Mouse (Mus musculus) bone marrow macrophage, adult 2 months (primary cell): ENCODE data around the gene Mtif3. TPM values are rescaled to one million over a fixed set of nuclear protein-coding genes. Genes with fewer than 3 reads are reported as not detected.

Source experiments
- H3K27ac ChIP-seq: 2 replicates; pipeline ENCODE4 v1.5.1; 2012; ENCODE audit warnings: low read depth, low read length; ENCODE audit not compliant: insufficient read depth
- H3K4me1 ChIP-seq: 2 replicates; pipeline ENCODE4 v1.6.1; 2012; ENCODE audit warnings: low read length; ENCODE audit not compliant: control insufficient read depth, insufficient read depth
- H3K4me3 ChIP-seq: 2 replicates; pipeline ENCODE4 v1.5.1; 2012; ENCODE audit warnings: mild to moderate bottlenecking, low read length, moderate library complexity; ENCODE audit not compliant: insufficient read depth
- CTCF ChIP-seq: IDR thresholded peaks from 2 replicates; pipeline ENCODE4 v1.5.1; 2012; ENCODE audit warnings: low read depth, mild to moderate bottlenecking, low read length, moderate library complexity
- POLR2A ChIP-seq: IDR thresholded peaks from 2 replicates; pipeline ENCODE4 v1.6.1; 2012; ENCODE audit warnings: mild to moderate bottlenecking, low read depth, low read length, borderline replicate concordance
- polyA plus RNA-seq: library from polyadenylated mRNA; stranded (reverse); fragments of >200 nt; gene quantifications from 2 replicates; pipeline ENCODE4 v1.2.4, GENCODE M21; 2012; ENCODE audit not compliant: missing spikeins, insufficient read depth, insufficient read length

Gene Mtif3
- polyA plus RNA-seq, 1 experiment: 15.5 TPM

GRCm38 (mm10) chr5:146916806-146917205 lies 46.8 kb downstream of the Mtif3 start:
- Histone ChIP-seq H3K27ac (no peak overlapping the region), H3K4me3 (no peak overlapping the region), H3K4me1 (peaks cover 7% of the 10 kb centered on the region; the same call in 1 of the 2 replicates)
- TF ChIP-seq CTCF: no peak
- no peak for TF ChIP-seq POLR2A

GRCm38 (mm10) chr5:146916273-146916672 lies 47.3 kb downstream of the Mtif3 start:
- Histone ChIP-seq H3K27ac (no peak overlapping the region), H3K4me3 (no peak overlapping the region), H3K4me1 (peaks cover 7% of the 10 kb centered on the region; the same call in 1 of the 2 replicates)
- peak; percentile 11; the same call in 1 of the 2 replicates for TF ChIP-seq CTCF
- no peak for TF ChIP-seq POLR2A

- Histone ChIP-seq H3K4me3 (no peak overlapping the region), H3K27ac (no peak overlapping the region), H3K4me1 (no peaks in the 10 kb centered on the region)
- TF ChIP-seq CTCF (peak; percentile 79), POLR2A (no peak)
These were observed 49.4 kb downstream of the Mtif3 start for GRCm38 (mm10) chr5:146914088-146914766.

GRCm38 (mm10) chr5:146913355-146913754 lies 50.2 kb downstream of the Mtif3 start:
- TF ChIP-seq CTCF: no peak
- TF ChIP-seq POLR2A: no peak
- Histone ChIP-seq H3K4me1 (no peaks in the 10 kb centered on the region), H3K27ac (no peak overlapping the region), H3K4me3 (no peak overlapping the region)

- TF ChIP-seq POLR2A (no peak), CTCF (no peak)
- H3K4me3 ChIP-seq: no peak overlapping the region
- H3K27ac ChIP-seq: no peak overlapping the region
These were observed 51.4 kb downstream of the Mtif3 start for GRCm38 (mm10) chr5:146912206-146912605.

GRCm38 (mm10) chr5:146908629-146909028 lies 55.0 kb downstream of the Mtif3 start:
- TF ChIP-seq CTCF (no peak), POLR2A (no peak)
- Histone ChIP-seq H3K4me3 (no peak overlapping the region), H3K27ac (no peak overlapping the region), H3K4me1 (no peaks in the 10 kb centered on the region)

More at GRCm38 (mm10) chr5:146912206-146912605, 51.4 kb downstream of the Mtif3 start:
- no peaks in the 10 kb centered on the region for H3K4me1 ChIP-seq

GRCm38 (mm10) chr5:146907533-146907932 lies 56.1 kb downstream of the Mtif3 start:
- Histone ChIP-seq H3K27ac (no peak overlapping the region), H3K4me1 (no peaks in the 10 kb centered on the region), H3K4me3 (no peak overlapping the region)
- TF ChIP-seq POLR2A: no peak
- no peak for TF ChIP-seq CTCF

- Histone ChIP-seq H3K27ac (no peak overlapping the region), H3K4me1 (no peaks in the 10 kb centered on the region), H3K4me3 (no peak overlapping the region)
- TF ChIP-seq CTCF: peak; percentile 57
- no peak for TF ChIP-seq POLR2A
These were observed 58.0 kb downstream of the Mtif3 start for GRCm38 (mm10) chr5:146905486-146906172.

GRCm38 (mm10) chr5:146904404-146904803 lies 59.2 kb downstream of the Mtif3 start:
- Histone ChIP-seq H3K4me3 (no peak overlapping the region), H3K4me1 (no peaks in the 10 kb centered on the region), H3K27ac (no peak overlapping the region)
- TF ChIP-seq CTCF: no peak
- TF ChIP-seq POLR2A: no peak

Other genes starting within 250 kb of the Mtif3 start
- 33.6 and 36.2 TPM in 2 replicates for gene Usp12, start 168.8 kb downstream of the Mtif3 start, polyA plus RNA-seq
- gene Rpl21, start 130.9 kb downstream of the Mtif3 start, polyA plus RNA-seq: 45.4 and 142 TPM in 2 replicates
- not detected in 2 replicates for gene Rasl11a, start 118.7 kb downstream of the Mtif3 start, polyA plus RNA-seq
- 37.0 and 40.8 TPM in 2 replicates for gene Gtf3a, start 15.1 kb downstream of the Mtif3 start, polyA plus RNA-seq
- gene Lnx2, start 112.8 kb upstream of the Mtif3 start, polyA plus RNA-seq: 4.0 and 7.4 TPM in 2 replicates
- 120 and 135 TPM in 2 replicates for gene Polr1d, start 113.2 kb upstream of the Mtif3 start, polyA plus RNA-seq
- not detected in 2 replicates for gene Gsx1, start 224.9 kb upstream of the Mtif3 start, polyA plus RNA-seq